Mouse (Mus musculus) lung, postnatal 14 days (tissue): ENCODE results near the gene Sipa1l3.
A peak's percentile ranks its signal among the peaks of the same experiment; 100 is the strongest.

Experiments used
- DNase-seq: peaks from one replicate; pipeline ENCODE4 v3.0.0; 2021

The Sipa1l3 gene

GRCm38 (mm10) chr7:29327087-29327486 lies 191.4 kb downstream of the Sipa1l3 start:
- DNase-seq: no peak

- DNase-seq: no peak
Observed at GRCm38 (mm10) chr7:29319337-29320307, 198.8 kb downstream of the Sipa1l3 start.

- peak; percentile 69 for DNase-seq
Observed at GRCm38 (mm10) chr7:29318115-29318911, 200.1 kb downstream of the Sipa1l3 start.

DNA sequence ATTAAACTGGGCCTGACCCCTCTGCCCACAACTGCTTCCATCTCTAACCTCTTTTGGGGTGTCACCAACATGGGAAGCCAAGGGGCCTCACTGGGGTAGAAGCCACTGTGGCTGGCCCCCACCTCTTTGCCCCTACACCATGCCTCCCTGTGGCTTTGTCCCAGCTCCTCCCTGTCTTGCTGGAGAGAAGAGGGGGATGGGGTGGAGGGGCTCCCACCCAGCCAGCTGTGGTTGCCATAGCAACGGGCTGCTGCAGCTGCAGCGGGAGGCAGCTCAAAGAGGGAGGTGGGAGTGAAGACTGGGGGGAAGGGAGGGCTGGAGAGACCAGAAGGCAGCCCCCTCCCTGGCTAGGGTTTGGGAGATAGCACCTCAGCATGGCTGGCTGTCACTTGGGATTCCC lies 200.9 kb downstream of the Sipa1l3 start:
- DNase-seq: peak; percentile 55

GRCm38 (mm10) chr7:29316976-29317375 lies 201.5 kb downstream of the Sipa1l3 start:
- peak; percentile 62 for DNase-seq

GRCm38 (mm10) chr7:29316137-29316734 lies 202.2 kb downstream of the Sipa1l3 start:
- no peak for DNase-seq

GRCm38 (mm10) chr7:29314844-29315628 lies 203.4 kb downstream of the Sipa1l3 start:
- no peak for DNase-seq

GRCm38 (mm10) chr7:29313572-29314261 lies 204.7 kb downstream of the Sipa1l3 start:
- DNase-seq: no peak

DNA sequence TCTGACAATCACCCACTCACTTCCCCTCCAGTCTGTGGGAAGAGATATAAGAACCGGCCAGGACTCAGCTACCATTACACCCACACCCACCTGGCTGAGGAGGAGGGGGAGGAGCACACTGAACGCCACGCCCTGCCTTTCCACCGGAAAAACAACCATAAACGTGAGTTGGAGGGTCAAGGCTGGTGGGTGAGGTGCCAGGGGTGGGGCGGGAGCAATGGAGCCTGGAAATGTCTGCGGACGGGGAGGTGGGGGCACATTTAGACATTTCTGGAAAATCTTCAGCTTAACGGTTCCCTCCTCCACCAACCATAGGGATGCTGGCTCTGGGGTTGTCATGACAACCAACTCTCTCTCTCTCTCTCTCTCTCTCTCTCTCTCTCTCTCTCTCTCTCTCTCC lies 205.4 kb downstream of the Sipa1l3 start:
- no peak for DNase-seq

- DNase-seq: no peak
Observed at GRCm38 (mm10) chr7:29309749-29310148, 208.7 kb downstream of the Sipa1l3 start.

DNA sequence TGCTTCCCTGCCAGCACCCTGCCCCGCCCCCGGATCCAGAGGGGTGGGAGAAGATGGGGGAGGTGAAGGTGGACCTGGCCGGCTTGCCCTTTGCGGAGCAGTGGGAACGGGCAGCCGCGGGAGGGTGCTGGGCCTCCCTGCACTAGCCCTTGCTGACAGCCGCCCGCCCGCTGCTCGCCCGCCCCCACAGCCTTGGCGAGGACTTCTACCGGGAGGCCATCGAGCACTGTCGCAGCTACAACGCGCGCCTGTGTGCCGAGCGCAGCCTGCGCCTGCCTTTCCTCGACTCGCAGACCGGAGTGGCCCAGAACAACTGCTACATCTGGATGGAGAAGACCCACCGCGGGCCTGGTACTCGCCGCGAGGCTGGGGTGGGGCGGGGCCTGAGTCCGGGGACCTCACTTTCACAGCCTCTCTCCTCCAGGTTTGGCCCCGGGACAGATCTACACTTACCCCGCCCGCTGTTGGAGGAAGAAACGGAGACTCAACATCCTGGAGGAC lies 209.2 kb downstream of the Sipa1l3 start:
- DNase-seq: no peak

DNA sequence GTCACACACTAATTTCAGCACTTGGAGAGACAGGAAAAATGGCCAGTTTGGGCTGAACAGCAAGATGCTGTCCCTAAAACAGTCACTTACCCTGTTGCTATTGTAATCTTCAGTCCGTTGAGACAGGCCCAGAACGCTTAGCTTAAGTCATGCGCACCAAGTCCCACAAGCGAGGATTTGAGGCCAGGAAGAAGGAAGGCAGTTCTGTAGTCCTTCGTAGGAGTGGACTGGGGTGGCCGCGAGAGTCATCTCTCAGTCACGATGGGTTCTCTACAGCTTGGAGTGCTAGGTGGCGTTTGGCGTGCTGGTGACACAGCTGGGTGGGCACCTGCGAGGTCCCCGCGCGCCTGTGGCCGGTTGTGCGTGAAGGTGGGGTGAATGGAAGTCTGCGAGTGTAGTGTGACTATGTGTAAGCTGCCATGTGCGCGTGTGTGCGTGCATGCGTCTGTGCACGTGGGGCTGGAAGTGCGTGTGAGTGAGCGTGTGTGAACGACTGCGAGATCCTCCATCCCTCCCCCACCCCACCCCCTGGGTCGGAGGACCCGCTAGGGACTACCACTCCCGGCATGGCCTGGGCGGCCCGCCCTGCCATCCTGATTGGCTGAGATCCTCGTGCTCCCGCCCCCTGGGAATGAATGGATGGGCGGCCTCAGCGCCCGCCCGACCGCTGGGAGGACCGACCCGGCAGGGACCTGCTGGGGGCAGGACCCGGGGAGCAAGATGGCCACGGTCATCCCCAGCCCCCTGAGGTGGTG lies 210.9 kb downstream of the Sipa1l3 start:
- peak; percentile 91 for DNase-seq

- no peak for DNase-seq
Observed at GRCm38 (mm10) chr7:29306619-29307018, 211.8 kb downstream of the Sipa1l3 start.

DNA sequence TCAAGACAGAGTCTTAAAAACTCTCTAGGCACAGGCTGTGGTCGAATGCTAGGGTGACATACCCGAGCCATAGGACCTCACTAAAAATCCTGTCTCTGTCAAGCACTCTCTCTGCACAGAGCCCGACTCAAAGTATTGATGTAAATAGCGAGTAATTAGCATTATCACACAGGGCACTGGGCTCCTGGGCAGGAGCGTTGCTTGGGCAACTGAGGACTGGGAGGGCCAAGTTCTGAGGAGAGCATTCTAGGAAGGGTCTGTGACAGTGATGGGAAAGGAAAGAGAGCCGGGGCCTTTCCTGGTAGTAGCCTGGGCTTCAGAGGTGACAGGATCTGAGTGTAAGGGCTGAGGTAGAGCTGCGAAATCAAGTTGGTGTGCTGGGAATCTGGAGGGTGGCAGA lies 212.3 kb downstream of the Sipa1l3 start:
- no peak for DNase-seq

GRCm38 (mm10) chr7:29305263-29305988 lies 213.0 kb downstream of the Sipa1l3 start:
- DNase-seq: no peak

- DNase-seq: no peak
Observed at GRCm38 (mm10) chr7:29304463-29305262, 213.8 kb downstream of the Sipa1l3 start.

- peak; percentile 78 for DNase-seq
Observed at GRCm38 (mm10) chr7:29303738-29304462, 214.5 kb downstream of the Sipa1l3 start, which contains the start of gene Dpf1. Dpf1 (plus strand) TSS chr7:29303951.

DNA sequence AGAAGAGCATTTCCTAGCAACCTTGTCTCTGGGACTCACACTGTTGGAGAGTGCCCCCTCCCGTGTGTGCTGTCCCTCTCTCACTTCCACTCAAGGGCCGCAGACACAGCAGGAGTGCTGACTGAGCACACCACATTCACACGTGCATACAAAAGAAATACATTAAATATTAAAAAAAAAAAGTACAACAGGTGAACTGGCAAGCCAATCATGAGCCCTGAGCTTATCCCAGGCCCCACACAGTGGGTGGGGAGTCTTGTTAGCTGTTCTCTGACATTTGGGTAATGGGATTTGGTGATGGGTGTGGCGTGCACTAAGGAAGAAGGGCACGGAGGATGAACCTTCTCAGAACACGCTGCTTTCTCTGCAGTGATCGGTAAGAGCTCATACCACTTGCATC lies 215.8 kb downstream of the Sipa1l3 start:
- DNase-seq: no peak
